Mouse (Mus musculus) lung, postnatal 0 days (tissue): ENCODE measurements at regions not wholly inside any gene's neighbourhood (a gene's known extent, or its start where the extent isn't known, plus 50 kb on each side); places are given as distances from the start of the nearest gene placed in this dataset.
"Not testable (repeated sequence)": the region's sequence is repeated elsewhere in the genome, so short reads cannot be mapped to it uniquely, and the experiment has no call there.

ENCODE experiments used
- ATAC-seq: fragments of 200-750 bp; cut with Nextera tagmentation; 2 replicates; pipeline ENCODE4 v1.8.0; 2017; ENCODE audit warnings: moderate library complexity
- DNase-seq: peaks from one replicate; pipeline ENCODE4 v3.0.0-alpha.2; 2016; ENCODE audit warnings: low spot score
- H3K27ac ChIP-seq: fragments of 300-500 bp; sonication (generic); 2 replicates; pipeline ENCODE4 v1.5.1; 2014; ENCODE audit warnings: antibody characterized with exemption, mild to moderate bottlenecking, low read length, mixed read lengths
- H3K27me3 ChIP-seq: fragments of 300-500 bp; sonication (generic); replicated peaks from 2 replicates; pipeline ENCODE4 v1.6.1; 2014; ENCODE audit warnings: low read length, mixed read lengths; ENCODE audit not compliant: insufficient read depth
- H3K36me3 ChIP-seq: fragments of 300-500 bp; sonication (generic); 2 replicates; pipeline ENCODE4 v1.6.1; 2014; ENCODE audit warnings: low read length, mixed read lengths; ENCODE audit not compliant: insufficient read depth
- H3K4me1 ChIP-seq: fragments of 300-500 bp; sonication (generic); 2 replicates; pipeline ENCODE4 v1.6.1; 2014; ENCODE audit warnings: antibody characterized with exemption, low read depth, low read length, mixed read lengths; ENCODE audit not compliant: insufficient read depth
- H3K4me2 ChIP-seq: fragments of 300-500 bp; sonication (generic); replicated peaks from 2 replicates; pipeline ENCODE4 v1.6.1; 2014; ENCODE audit warnings: low read depth, mild to moderate bottlenecking, low read length, moderate library complexity, mixed read lengths
- H3K4me3 ChIP-seq: fragments of 300-500 bp; sonication (generic); 2 replicates; pipeline ENCODE4 v1.5.1; 2014; ENCODE audit warnings: low read depth, low read length
- H3K9ac ChIP-seq: fragments of 300-500 bp; sonication (generic); replicated peaks from 2 replicates; pipeline ENCODE4 v1.6.1; 2014; ENCODE audit warnings: low read depth, mild to moderate bottlenecking
- H3K9me3 ChIP-seq: fragments of 300-500 bp; sonication (generic); 2 replicates; pipeline ENCODE4 v1.6.1; 2016; ENCODE audit warnings: low read length, mixed read lengths
- CTCF ChIP-seq: IDR thresholded peaks from 2 replicates; pipeline ENCODE4 v1.5.1; 2016; ENCODE audit warnings: antibody characterized with exemption, mild to moderate bottlenecking
- EP300 ChIP-seq: IDR thresholded peaks from 2 replicates; pipeline ENCODE4 v1.6.1; 2016; ENCODE audit warnings: antibody characterized with exemption, mild to moderate bottlenecking, control low read depth
- WGBS: fragments of 180-500 bp; shearing (Covaris S2); extraction: QIAGEN DNeasy Blood & Tissue Kit; methylation state at CpG from one replicate; pipeline ENCODE4 v1.1.7; 2014; 5-methylcytosine and 5-hydroxymethylcytosine counted together

GRCm38 (mm10) chr17:9066633-9067032 lies 78.5 kb downstream of the 1700010I14Rik start:
- not testable (repeated sequence) for H3K27me3 ChIP-seq, H3K4me3 ChIP-seq, DNase-seq, ATAC-seq, H3K4me1 ChIP-seq, H3K27ac ChIP-seq, H3K36me3 ChIP-seq, H3K9me3 ChIP-seq, H3K9ac ChIP-seq, H3K4me2 ChIP-seq
- 0% methylated on average over 2 of the region's 2 CpGs for WGBS

- no peaks in the 10 kb centered on the region for H3K9me3 ChIP-seq
- H3K27ac ChIP-seq, result no peak overlapping the region
- no peak for TF ChIP-seq CTCF
- no peak for TF ChIP-seq EP300
- H3K36me3 ChIP-seq, result no peaks in the 10 kb centered on the region
- no peak overlapping the region for H3K4me2 ChIP-seq
- DNase-seq (no peak), ATAC-seq (no peak)
- no peak overlapping the region for H3K4me3 ChIP-seq
- 75% methylated on average over 5 of the region's 5 CpGs for WGBS
- H3K27me3 ChIP-seq, result no peaks in the 10 kb centered on the region
- H3K9ac ChIP-seq, result no peak overlapping the region
- no peaks in the 10 kb centered on the region for H3K4me1 ChIP-seq
Observed at GRCm38 (mm10) chr17:9068859-9069602, 80.9 kb downstream of the 1700010I14Rik start.

GRCm38 (mm10) chr17:9083629-9084028 lies 95.5 kb downstream of the 1700010I14Rik start:
- H3K4me1 ChIP-seq, result no peaks in the 10 kb centered on the region
- no peak overlapping the region for H3K4me2 ChIP-seq
- no peak overlapping the region for H3K4me3 ChIP-seq
- 85% methylated on average over 5 of the region's 5 CpGs for WGBS
- H3K9ac ChIP-seq, result no peak overlapping the region
- H3K27ac ChIP-seq, result no peak overlapping the region
- H3K27me3 ChIP-seq, result no peaks in the 10 kb centered on the region
- ATAC-seq (no peak), DNase-seq (no peak)
- no peaks in the 10 kb centered on the region for H3K36me3 ChIP-seq
- TF ChIP-seq EP300, result no peak
- TF ChIP-seq CTCF, result no peak
- no peaks in the 10 kb centered on the region for H3K9me3 ChIP-seq

DNA sequence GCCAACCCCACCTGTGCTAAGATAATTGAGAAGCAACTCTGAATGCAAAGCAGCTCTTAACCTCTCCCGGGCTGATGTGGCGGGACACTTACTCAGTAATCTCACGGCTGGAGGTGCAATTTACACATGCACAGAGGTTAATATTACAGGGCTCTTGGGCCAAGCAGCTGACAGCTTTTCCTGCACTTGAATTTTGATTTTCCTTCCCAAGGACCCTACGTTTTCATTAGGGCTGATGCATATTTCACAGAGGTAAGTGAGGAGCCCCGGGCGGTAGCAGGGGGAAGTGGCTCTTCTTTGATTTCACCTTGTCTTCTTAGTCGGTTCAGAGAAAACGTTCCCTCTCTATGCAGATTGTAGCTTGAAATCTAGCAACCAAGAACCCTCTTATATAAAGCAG lies 139.7 kb downstream of the 1700010I14Rik start:
- DNase-seq (no peak), ATAC-seq (no peak)
- Histone ChIP-seq H3K27ac (no peak overlapping the region), H3K36me3 (no peaks in the 10 kb centered on the region), H3K27me3 (no peaks in the 10 kb centered on the region), H3K4me2 (no peak overlapping the region), H3K9ac (no peak overlapping the region), H3K4me1 (no peaks in the 10 kb centered on the region), H3K4me3 (no peak overlapping the region), H3K9me3 (no peaks in the 10 kb centered on the region)
- TF ChIP-seq CTCF, result no peak
- no peak for TF ChIP-seq EP300
- WGBS, result 60% methylated on average over 8 of the region's 8 CpGs

DNA sequence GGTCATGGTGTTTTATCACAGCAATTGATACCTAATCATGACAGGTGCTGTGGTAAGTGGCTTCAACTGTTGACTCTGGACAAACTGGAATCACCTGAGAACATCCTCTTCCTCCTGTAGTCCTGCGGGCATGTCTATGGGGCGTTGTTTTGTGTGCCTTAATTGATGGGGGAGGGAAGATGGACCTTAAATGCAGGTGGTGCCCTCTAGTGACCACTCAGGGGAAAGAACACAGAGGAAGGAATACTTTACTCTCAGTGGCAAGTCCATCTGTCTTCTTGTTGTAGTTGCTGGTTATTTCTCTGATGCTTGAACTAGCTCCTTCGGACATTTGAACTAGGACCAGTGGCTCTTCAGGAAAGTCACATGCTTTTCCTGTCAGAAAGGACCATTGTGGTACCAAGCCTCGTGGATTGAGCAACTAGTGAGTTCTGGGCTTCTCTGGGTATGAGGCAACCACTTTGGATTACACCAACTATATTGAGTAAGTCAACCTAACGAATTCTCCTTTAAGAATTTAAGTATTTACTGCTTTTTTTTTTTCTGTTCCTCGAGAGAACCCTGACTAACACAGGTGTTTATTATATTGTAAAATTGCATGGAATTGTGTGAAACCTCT lies 157.6 kb downstream of the 1700010I14Rik start:
- H3K36me3 ChIP-seq, result no peaks in the 10 kb centered on the region
- no peak overlapping the region for H3K4me2 ChIP-seq
- TF ChIP-seq CTCF (peak; percentile 54), EP300 (no peak)
- no peaks in the 10 kb centered on the region for H3K27me3 ChIP-seq
- H3K27ac ChIP-seq, result no peak overlapping the region
- no peak overlapping the region for H3K4me3 ChIP-seq
- no peak for DNase-seq
- ATAC-seq, result no peak
- H3K9me3 ChIP-seq, result no peaks in the 10 kb centered on the region
- 58% methylated on average over 6 of the region's 6 CpGs for WGBS
- H3K9ac ChIP-seq, result no peak overlapping the region
- H3K4me1 ChIP-seq, result no peaks in the 10 kb centered on the region

DNA sequence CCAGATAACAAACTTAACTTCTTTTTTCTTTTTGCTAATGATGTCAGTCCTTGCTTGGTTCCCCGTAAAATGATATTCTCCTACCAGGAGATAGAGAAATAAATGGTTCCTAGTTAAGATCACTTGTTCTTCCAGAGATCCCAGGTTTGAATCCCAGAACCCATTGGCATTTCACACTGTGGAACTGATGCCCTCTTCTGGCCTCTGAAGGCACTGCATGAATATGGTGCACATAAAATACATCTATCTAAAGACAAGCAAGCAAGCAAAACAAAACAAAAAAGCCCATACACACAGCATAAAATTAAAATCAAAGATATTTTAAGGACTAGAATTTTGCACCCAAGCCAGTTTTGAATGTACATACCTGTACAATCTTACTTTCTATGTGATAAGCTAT lies 162.5 kb downstream of the 1700010I14Rik start:
- Histone ChIP-seq H3K4me3 (no peak overlapping the region), H3K36me3 (no peaks in the 10 kb centered on the region), H3K4me2 (no peak overlapping the region), H3K9me3 (no peaks in the 10 kb centered on the region), H3K9ac (no peak overlapping the region), H3K27ac (no peak overlapping the region), H3K4me1 (no peaks in the 10 kb centered on the region), H3K27me3 (no peaks in the 10 kb centered on the region)
- TF ChIP-seq CTCF, result peak; percentile 31; the same call in 1 of the 2 replicates
- no peak for TF ChIP-seq EP300
- ATAC-seq, result no peak
- DNase-seq, result no peak
- 97% methylated on average over 1 of the region's 1 CpGs for WGBS
